ENCODE assay signal across 10 mouse cellular contexts in the genomic region with DNA sequence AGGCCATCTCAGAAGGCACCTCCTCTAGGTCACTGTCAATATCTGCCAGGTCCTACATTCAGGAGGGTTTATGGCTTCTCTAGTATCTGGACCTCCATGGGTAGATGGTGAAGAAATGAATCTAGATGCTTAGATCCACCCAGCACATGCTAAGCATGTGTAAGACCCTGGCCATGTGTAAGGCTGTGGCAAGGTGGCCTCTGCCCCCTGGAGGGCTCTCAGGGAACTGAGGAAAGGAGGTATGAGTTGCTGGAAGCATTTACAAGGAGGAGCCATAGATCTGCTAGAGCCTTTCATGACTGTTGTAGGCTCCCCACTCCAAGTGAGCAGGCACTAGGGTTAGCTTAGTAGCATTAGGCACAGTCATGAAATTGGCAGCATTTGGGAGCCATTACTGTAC.
A peak's percentile ranks its signal among the peaks of the same experiment; 100 is the strongest.
DNase-seq lines count a peak whose midpoint lies in the region; ATAC-seq and TF ChIP-seq lines count a peak whose summit lies in the region.
"Had no signal": no experiment of that assay in that cellular context is flagged by ENCODE, and none has a peak within 500 bp of the region (broad histone marks: within the 10 kb centered on the region; RNA-seq: fewer than 3 reads in every experiment).

No protein-coding gene starts in this region.

- H3K27me3 ChIP-seq in intestine, postnatal 0 days (replicated peaks; ENCODE audit: control insufficient read depth, insufficient read depth, low read length): no peaks in the 10 kb centered on the region
- no peaks in the 10 kb centered on the region for H3K27me3 ChIP-seq in intestine, embryonic 15.5 days (replicated peaks)

- ATAC-seq in intestine, postnatal 0 days: no peak
- no peak for ATAC-seq in intestine, embryonic 15.5 days
- ATAC-seq in monocyte, adult 5-6 weeks (replicated peaks; ENCODE audit: insufficient number of reproducible peaks, low FRiP score, low TSS enrichment, poor library complexity, severe bottlenecking): no peak
- ATAC-seq: activated CD4-positive, CD25-positive, alpha-beta regulatory T cell, adult 4 months had no signal

- TF ChIP-seq POLR2A in cortical plate, adult 2 months (IDR thresholded peaks at IDR 0.05; ENCODE audit: extremely low read depth, insufficient read depth, low read length): no peak

- H3K9me3 ChIP-seq in intestine, postnatal 0 days (ENCODE audit: control insufficient read depth): no peaks in the 10 kb centered on the region
- H3K9me3 ChIP-seq in intestine, embryonic 15.5 days: no peaks in the 10 kb centered on the region

- DNase-seq in ES-CJ7 (ENCODE audit: low read depth, low spot score): peak; percentile 11
- peak; percentile 30 to 41 for DNase-seq in lung, postnatal 4 days
- DNase-seq in urinary bladder, postnatal 36 days (ENCODE audit: low spot score in 2 of 2): no peak
- DNase-seq in layer of hippocampus, postnatal 36 days: no peak
- DNase-seq: layer of hippocampus, adult 9-11 months had no signal

- H3K4me1 ChIP-seq in intestine, postnatal 0 days (replicated peaks; ENCODE audit: control insufficient read depth, insufficient read depth, low read length): no peaks in the 10 kb centered on the region
- H3K4me1 ChIP-seq in intestine, embryonic 15.5 days (replicated peaks): peaks cover 9% of the 10 kb centered on the region; the same call in 1 of the 2 replicates
- no peaks in the 10 kb centered on the region for H3K4me1 ChIP-seq in cortical plate, adult 2 months (ENCODE audit: control insufficient read depth, insufficient read depth, low read length)

- no peak overlapping the region for H3K4me3 ChIP-seq in intestine, postnatal 0 days (ENCODE audit: low read depth, low read length)
- no peak overlapping the region for H3K4me3 ChIP-seq in intestine, embryonic 15.5 days (replicated peaks)
- H3K4me3 ChIP-seq in cortical plate, adult 2 months (ENCODE audit: insufficient read depth, low read length): no peak overlapping the region

- peak; percentile 73 for TF ChIP-seq CTCF in intestine, postnatal 0 days (IDR thresholded peaks at IDR 0.05; ENCODE audit: low read depth)
- 0 out of 2 replicates have a peak, but pooled peaks have one; percentile 13 for TF ChIP-seq CTCF in cortical plate, adult 2 months (IDR thresholded peaks at IDR 0.05; ENCODE audit: extremely low read depth, insufficient read depth, low read length)

- H3K9ac ChIP-seq in intestine, postnatal 0 days (ENCODE audit: low read depth, low read length): no peak overlapping the region
- H3K9ac ChIP-seq in intestine, embryonic 15.5 days: no peak overlapping the region

- H3K36me3 ChIP-seq in intestine, postnatal 0 days (ENCODE audit: control insufficient read depth, insufficient read depth): no peaks in the 10 kb centered on the region
- H3K36me3 ChIP-seq in intestine, embryonic 15.5 days: no peaks in the 10 kb centered on the region

- H3K4me2 ChIP-seq in intestine, postnatal 0 days (replicated peaks; ENCODE audit: low read depth): no peak overlapping the region
- H3K4me2 ChIP-seq in intestine, embryonic 15.5 days (replicated peaks): no peak overlapping the region

- no peak overlapping the region for H3K27ac ChIP-seq in intestine, postnatal 0 days (ENCODE audit: low read depth, low read length)
- no peak overlapping the region for H3K27ac ChIP-seq in intestine, embryonic 15.5 days
- no peak overlapping the region for H3K27ac ChIP-seq in cortical plate, adult 2 months (ENCODE audit: insufficient read depth, low read length)

Comparison
In these comparisons a context has a peak if more than half of its experiments do, and no peak if none do; other contexts are left out.
1. DNase-seq: peak in ES-CJ7 (single experiment) and lung, postnatal 4 days (2 of 2); none in urinary bladder, postnatal 36 days (0 of 2) and layer of hippocampus, postnatal 36 days (0 of 2).